Mouse (Mus musculus): ENCODE data around the gene Astl.
"Not testable (repeated sequence)": the region's sequence is repeated elsewhere in the genome, so short reads cannot be mapped to it uniquely, and the experiment has no call there.

Gene Astl

DNA sequence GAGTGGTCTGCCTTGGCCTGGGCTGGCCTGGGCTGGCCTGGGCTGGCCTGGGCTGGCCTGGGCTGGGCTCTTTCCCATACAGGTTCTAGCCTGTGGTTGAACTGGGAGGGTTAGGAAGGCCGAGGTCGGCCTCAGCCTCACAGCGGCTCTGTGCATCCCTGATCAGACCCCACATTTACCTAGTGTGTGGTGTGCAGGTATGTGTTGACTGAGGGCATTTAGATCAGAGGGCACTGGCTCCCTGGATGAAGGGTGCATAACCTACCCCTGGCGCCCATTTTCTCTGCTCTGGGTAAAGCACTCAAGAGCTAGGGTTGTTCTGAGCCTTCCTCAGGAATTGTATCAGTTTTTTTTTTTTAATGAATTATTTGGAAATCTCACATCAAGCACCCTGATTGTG, at the start of gene Astl:
TSS of gene Astl (plus strand) at position 224 of the 400 bp plus-strand sequence.
- no peak for DNase-seq

DNA sequence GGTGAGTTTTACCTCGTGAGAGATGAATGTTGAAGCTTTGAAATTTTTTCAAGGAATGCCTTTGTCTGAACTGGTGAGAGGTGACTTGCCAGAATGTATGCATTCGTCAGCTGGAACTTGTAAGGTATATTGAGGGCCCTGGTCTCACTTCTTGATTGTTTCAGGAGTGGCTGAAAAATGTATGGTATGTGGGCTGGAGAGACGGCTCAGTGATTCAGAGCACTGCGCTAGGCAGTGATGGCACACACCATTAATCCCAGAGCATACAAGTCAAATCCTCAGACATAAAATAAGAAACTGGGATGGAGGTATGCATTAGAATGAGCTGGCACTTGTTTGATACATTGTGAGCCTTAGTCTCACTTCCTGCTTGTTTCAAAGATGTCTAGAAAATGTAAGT, 46.2 kb upstream of the Astl start:
- DNase-seq: no peak

DNA sequence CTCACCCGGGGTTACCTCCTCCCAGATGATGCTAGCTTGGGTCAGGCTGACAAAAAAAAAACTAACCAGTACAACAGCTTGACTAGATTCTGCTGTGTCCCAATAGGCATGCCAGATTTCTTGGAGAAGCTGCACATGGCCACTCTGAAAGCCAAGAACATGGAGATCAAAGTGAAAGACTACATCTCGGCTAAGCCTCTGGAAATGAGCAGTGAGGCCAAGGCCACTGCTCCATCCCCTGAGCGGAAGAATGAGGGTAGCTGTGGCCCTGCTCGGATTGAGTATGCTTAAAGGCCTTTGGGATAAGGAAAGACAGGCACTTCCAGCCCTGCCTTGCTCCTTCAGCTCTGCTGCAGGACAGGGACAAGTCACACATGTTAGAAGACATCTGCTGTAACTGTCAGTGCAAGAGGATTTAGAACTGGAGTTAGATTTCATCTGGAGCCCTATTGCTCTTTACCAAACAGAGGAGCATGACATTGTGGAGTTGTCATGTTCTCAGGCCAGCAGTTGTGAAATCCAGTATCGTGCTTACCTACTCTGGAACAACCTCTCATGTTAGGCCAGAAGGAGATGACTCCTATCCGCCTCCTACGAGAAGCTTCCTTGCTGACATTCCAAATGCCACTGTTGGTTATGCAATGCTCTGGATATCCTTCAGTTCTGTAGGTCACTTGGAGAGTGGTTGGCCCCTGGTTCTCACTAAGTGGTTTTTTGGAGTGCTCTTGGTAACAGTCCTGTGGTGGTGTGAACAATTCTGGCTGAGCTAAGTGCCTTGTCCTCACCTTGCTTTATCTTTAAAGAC, 41.2 kb upstream of the Astl start:
- DNase-seq: no peak

DNA sequence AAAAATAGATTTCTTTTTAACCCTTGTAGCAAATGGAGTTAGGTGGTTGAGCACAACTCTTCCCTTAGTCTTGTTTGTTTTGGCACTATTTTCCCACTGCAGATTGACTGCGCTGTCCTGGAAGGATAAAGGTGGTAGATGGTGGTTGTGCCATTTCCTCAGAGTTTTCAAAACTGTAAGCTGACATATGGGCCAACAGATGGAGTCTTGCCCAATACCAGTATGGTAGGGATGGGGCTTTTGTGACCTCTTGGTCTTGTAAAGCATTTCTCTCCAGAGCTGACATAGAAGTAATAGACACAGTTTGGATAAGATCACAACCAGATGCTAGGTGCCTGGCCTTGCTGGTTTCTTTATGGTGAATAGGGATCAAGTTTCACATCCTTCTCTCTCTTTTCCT, 40.4 kb upstream of the Astl start:
- DNase-seq: no peak

DNA sequence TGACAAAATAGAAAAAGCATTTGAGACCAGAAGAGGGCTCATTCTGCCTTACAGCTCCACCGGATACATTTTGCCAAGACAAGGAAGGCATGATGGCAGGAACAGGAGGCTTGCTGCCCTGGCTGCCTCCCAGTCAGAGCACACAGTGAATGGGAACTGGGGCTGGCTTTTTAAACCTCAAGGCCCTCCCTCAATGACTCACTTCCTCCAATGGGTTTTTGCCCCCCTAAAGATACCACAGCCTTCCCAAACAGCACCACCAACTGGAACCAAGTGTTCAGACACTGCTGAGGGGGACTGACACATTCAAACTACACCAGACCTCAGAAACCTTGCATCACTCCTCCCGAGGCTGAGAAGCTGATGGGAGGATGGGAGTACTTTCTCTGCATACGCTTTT, 37.7 kb upstream of the Astl start:
- DNase-seq: no peak

DNA sequence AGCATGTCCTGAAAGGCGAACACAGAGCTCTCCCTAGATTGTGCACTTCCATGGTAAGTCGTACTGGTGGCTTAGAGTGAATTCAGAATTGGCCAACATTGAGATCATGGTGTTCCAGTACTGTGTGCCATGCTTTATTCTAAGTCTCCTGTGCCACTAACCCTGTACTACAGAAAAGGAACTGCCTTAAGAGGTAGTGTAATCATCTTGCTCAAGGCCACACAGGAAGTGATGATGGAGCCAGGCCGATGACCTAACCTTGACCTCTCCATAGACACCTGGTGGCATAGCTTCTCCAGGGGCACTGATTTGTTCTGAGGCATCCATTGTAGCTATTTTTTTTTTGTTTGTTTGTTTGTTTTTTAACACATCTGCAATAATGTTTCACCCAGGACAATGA, 36.6 kb upstream of the Astl start:
- DNase-seq: no peak

DNA sequence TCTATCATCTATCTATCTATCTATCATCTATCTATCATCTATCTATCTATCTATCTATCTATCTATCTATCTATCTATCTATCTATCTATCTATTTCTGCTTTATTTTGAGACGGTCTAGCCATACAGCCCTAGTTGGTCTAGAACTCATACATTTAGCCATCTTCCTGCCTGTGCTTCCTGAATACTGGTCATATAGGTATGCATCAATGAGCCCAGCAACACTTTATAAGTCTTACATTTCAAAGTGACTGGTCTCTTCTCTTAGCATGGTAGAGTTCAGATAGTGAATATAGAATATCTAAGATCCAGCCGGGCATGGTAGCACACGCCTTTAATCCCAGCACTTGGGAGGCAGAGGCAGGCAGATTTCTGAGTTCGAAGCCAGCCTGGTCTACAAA, 34.2 kb upstream of the Astl start:
- not testable (repeated sequence) for DNase-seq

DNA sequence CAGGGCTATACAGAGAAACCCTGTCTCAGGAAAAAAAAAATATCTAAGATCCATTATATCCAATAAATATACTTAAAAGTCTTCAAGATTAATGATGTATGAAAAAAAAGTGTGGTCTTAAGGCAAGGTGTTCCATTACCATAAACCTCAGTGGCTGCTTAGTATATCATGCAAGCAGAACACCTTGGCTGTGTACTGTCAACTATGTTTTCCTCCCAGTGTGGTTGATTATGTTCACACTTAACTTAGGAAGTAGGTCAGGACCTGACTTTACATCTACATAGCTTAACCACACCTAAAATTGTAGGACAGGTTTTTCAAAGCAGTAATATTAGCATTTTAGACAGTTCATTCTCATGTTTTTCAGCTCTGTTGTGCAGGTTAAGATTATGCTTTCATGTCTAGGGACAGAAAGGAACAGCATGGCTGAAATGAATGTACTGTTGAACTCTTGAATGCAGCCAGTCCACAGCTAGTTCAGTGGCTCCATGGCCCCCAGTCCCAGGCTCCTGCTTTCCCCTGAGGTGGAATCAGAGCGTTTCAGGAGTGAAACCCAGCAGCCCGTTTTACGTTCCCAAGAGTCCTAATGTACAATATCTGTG, 33.7 kb upstream of the Astl start:
- DNase-seq: no peak

DNA sequence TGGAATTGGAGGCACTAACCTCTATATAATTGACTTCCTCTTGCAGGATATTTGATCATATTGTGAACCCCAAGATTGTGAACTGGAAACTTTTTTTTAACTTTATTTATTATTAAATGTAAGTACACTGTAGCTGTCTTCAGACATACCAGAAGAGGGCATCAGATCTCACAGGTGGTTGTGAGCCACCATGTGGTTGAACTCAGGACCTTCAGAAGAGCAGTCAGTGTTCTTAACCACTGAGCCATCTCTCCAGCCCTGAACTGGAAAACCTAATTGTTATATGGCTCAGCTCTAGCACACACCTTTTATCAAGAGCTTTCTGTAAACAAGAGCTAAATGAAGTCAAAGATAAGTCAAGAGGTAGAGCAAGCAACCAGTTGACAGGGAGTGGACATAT, 32.3 kb upstream of the Astl start:
- no peak for DNase-seq

DNA sequence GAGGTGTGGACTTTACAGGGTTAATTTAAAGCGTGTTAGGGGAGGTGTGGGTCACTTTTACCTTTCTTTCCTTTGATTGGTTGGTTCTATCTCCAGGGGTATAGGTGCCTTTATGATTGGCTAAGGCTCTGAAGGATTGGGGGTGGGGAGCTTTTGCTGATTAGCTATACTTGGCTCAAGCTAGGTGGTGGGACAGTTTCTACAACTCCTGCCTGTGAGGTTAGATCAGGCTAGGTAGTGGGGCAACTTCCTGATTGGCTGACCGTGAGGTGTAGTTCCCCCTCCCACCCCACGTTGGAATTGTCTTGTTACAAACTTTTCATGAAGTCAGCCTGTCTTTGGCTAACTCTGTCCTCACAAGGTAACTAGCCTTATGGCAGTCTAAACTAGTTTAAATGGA, 31.3 kb upstream of the Astl start:
- DNase-seq: no peak

DNA sequence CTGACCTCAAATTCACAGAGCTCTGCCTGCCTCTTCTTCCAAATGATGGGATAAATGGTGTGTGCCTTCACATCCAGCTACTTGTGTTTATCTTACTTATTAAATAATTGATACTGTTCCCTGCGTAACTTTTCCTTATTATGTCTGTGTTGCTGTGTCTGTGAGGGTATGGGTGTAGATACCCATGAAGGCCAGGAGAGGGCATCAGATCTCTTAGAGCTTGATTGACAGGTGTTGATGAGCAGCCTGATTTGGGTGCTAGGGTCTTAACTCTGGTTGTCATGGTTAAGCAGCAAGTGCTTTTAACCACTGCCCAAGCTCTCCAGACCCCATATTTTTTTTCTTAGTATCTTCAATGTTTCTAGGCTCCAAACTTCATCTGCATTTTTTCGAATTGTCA, 29.8 kb upstream of the Astl start:
- DNase-seq: peak; percentile 28

DNA sequence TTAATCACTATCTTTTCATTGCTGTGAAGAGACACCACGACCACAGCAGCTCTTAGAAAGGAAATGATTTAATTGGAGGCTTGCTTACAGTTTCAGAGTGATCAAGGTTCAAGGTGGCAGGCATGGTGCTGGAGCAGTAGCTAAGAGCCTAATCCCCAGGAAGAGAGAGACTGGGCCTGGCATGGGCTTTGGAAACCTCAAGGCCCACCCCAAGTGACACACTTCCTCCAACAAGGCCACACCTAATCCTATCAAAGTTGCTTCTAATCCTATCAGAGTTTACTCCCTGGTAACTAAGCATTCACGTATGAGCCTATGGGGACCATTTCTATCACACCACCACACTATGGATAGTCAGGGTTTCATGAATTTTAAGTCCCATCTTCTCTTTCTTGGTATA, 28.2 kb upstream of the Astl start:
- no peak for DNase-seq

DNA sequence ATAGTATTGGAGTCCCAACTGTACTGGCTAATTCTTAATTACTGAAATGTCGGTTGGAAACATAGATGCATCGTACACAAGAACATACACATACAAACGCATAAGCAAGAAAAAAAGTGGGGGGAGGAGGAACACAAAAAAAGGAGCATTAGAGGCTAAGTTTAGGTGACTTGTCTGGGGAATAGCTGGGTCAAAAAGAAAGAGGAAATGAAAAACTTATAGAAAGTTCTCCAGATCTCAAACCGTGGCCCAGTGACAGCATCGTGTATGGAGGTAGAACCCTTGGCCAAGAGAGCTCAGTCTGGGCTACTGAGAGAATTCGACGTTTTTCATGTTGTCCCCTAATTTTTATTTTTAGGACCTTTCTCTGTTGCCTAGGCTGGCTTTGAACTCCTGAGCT, 27.8 kb upstream of the Astl start:
- no peak for DNase-seq

DNA sequence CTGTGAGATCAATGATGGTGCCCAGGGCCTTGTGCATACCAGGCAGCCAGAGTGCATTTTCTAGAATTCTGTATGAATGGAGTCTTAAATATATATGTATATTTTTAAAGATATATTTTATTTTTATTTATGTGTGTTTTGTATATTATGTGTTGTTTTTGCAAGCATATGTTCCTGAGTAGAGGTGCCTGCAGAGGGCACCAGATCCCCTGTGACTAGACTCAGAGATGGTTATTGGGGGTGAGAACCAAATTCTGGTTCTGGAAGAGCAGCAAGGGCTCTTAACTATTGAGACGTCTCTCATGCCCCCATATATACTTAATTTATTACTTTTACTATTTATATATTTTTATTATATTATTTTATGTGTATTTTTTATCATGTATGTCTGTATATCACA, 27.2 kb upstream of the Astl start:
- peak; percentile 59 for DNase-seq

DNA sequence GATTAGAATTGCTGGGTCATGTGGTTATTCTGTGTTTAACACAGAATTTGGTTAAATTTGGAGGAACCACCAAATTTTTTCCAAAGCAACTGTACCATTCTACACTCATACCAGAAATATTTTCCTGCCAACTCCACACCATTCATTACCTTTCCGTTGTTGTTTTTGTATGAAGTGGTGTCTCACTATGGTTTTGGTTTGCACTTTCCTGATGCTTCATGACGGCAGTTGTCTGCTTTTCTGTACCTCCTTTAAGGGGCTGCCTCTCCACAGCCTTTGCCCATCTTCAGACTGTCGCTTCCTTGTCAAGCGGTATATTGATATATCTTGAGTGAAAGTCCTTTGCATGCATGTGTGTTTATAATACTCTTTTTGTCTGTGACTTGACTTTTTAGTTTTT, 25.6 kb upstream of the Astl start:
- no peak for DNase-seq

DNA sequence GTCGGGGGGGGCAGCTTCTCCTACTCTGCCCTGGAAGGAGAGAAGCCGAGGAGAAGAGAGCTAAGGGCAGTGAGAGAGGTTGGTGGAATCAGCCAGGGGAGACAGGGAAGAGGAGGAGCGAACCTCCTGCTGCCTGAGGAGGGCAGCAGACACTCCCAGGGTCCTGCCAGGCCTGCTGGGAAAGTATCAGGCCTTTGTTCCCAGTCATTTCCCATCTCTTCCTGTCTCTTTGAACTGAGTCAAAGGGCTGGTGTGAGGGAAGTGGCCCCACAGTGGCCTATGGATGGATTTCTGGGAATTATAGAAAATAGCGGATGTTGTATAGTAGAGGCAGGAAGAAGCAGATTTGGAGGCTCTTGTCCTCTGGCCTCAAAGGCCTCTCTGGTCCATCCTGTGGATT, 24.6 kb upstream of the Astl start:
- peak; percentile 53 for DNase-seq

DNA sequence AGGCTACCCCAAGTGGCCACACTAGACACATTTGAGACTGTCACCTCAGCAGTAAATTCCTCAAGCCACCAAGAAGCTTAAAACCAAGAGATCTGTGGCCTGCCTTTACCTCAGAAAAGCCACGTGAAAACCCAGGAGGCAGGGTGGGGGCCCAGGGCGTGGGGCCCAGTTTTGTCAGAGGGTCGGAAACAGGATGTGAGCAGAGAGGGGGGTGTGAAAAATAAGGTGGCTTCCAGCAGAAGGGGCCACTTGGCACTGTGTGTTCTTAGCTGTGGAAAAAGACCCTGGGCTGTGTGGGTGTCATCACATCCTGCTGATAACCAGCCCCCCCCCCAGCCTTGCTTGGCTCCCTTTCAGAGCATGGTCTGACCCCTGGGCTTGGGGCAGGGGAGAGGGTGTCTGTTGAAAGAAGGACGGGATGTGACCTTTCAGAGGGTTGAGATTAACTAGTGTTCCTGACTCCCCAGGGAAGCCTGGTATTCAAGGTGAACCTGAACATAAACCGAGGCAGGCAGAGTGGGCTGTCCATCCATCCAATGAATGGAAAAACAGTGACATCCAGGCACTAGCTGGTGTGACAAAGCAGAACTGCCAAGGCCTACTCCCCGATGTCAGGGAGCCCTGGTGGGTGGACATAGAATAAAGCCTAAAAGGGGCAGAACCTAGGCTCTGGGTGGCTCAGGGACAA, 23.8 kb upstream of the Astl start:
- peak; percentile 86 for DNase-seq

DNA sequence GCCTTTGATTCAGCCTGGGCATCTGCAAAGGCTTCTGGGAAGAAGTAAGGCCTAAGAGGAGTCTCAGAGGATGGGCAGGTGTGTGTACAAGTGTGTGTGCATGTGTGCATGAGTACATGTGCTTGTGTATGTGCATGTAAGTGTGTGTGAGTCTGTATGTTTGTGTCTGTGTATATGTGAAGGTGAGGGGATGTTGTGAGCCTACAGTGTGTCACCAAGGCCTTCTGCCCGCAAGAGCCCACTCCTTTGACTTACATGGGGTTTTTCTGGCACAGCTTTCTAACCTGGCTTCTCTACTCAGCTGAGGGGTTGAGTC, 23.3 kb upstream of the Astl start:
- no peak for DNase-seq

DNA sequence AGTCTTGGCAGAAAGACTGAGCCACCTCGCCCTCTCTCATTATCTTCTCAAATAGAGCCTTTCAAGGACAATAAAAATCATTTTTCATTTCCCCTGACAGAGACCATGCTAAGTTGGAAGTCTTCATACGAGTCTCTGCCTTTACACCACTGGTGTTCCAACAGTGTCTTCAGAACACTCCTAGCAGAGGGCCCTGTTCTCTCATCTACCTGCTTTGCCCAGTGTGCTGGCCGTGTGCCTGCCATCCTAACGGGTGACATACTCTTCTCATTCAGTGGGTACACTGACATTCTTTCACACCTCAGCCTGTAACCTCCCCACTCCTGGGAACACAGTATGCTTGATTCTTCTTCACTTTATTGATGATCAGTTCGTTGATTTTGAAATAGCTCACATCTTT, 22.0 kb upstream of the Astl start:
- peak; percentile 8 for DNase-seq

DNA sequence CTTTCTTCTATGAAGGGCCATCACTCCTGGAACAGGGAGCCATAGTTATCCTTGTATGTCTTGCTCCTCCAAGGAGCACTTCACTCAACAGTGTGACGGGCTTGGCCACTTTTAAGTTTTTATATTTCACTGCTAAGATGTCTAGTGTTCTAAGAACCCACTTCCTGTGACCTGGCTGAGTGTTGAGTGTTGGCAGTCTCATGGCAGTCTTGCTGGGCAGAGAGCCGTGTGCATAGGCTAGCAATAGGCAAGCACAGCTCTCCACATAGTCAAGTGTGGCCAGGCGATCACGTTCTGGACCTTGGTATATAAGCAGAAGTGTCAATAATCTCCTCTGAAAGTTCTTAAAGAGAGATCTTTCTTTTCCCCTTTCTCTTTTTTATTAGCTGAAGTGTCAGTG, 20.3 kb upstream of the Astl start:
- DNase-seq: peak; percentile 40

DNA sequence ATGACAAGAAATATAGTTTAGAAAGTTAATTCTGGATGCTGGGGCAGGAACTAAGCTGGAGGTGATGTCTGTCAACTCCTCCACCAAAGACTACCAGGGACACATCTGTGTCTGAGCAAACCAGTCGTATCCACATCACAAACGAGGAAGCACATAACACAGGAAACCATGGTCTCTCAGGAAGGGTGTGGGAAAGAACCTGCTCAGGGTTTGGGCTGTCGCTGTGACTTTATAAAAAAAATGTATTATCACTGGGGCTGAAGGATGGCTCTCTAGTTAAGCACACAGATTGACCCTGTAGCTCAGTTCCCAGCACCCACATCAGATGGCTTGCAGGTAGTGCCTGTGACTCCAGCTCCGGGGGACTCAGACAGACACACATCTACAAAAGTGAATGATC, 19.4 kb upstream of the Astl start:
- DNase-seq: no peak

DNA sequence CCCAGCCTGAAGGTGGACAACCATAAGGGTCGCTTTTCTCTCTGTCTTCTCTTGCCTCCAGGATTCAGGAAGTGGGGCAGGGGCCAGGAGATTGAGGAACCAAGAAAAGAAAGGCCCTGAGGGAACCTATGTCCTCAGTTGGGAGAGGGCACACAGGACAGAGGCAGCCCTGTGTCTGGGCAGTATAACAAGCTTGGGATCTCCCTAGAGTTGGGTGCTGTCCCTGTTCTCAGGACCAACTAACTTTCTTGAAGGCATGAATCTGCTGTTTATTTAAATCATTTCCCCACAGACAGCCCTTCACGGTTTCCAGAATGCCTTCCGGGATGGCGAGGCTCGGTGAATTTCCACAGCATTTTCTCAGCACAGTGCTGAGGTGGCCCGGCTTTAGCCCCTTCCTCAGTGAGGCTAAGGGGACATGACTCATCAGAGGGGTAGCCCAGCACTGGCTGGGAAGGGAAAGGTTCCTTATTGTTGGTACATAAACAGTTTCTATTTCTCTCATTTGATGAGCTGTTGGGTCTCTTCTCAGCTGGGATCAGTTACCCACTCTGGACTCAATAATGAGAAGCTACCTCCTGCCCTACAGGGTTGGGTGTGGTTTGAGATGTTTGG, 15.7 kb upstream of the Astl start:
- DNase-seq: no peak

DNA sequence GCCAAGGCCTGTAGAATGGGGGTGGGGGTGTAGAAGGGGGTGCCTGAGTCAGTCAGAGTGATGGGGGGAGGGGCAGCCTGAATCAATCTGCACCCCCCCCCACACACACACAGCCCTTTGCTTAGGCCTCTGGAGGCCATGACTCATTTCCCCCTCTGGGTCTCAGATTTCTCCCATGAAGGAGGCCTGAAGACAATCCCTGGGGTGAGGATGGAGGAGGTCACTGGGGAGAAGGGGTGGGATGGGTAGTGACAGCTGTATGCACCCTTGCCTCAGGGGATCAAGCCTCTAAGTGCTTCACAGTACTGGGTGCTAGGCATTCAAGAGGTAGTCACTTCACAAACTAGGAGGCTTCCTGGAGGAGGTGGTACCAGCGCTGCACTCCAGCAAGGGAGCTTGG, 14.8 kb upstream of the Astl start:
- DNase-seq: no peak

DNA sequence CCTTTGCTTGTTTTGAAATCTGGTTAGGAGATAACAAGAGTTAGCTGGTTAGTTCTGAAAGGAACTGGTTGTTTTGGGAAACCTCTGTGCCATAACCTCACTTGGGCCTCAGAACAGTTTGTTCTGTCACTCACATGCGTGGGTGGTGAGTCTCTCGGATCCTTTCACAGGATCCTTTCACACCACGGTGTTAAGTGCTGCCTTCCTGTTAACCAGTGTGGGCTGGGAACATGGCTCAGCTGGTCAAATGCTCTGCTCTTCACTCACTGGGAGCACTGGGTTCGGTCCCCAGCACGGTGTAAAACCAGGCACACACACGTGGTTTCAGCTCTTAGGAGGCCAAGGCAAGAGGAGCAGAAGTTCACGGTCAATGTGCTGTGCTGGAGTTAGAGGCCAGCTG, 14.0 kb upstream of the Astl start:
- no peak for DNase-seq
